Mouse (Mus musculus) G1E (cell line): ENCODE data around the gene Prss50.

Experiments used
- CTCF ChIP-seq: IDR thresholded peaks from 2 replicates; pipeline ENCODE4 v1.5.1; 2012; ENCODE audit warnings: low read depth, low read length, inconsistent platforms, mixed read lengths
- GATA1 ChIP-seq: IDR thresholded peaks from 2 replicates; pipeline ENCODE4 v1.6.1; 2012; ENCODE audit warnings: borderline replicate concordance, low read length, inconsistent platforms, mixed read lengths

- TF ChIP-seq CTCF (no peak), GATA1 (no peak)
These were observed 24.2 kb downstream of the Prss50 start for GRCm38 (mm10) chr9:110881953-110882352.
